Mouse (Mus musculus) C2C12 (cell line): ENCODE measurements around the gene Foxc2.

Source experiments
- CEBPB ChIP-seq: IDR thresholded peaks from one replicate; pipeline ENCODE4 v1.6.1; 2011; ENCODE audit warnings: low read depth, mild to moderate bottlenecking, control low read depth, moderate library complexity
- CTCF ChIP-seq: IDR thresholded peaks from one replicate; pipeline ENCODE4 v1.5.1; 2011; ENCODE audit not compliant: control insufficient read depth, insufficient read depth, insufficient read length
- FOSL1 ChIP-seq: IDR thresholded peaks from one replicate; pipeline ENCODE4 v1.8.0; 2011; ENCODE audit warnings: mild to moderate bottlenecking, low read length; ENCODE audit not compliant: poor library complexity, insufficient read depth, severe bottlenecking
- MAX ChIP-seq: IDR thresholded peaks from one replicate; pipeline ENCODE4 v1.6.1; 2011; ENCODE audit warnings: mild to moderate bottlenecking, control low read depth
- MYOG ChIP-seq: IDR thresholded peaks from one replicate; pipeline ENCODE4 v1.6.1; 2011; ENCODE audit not compliant: control insufficient read depth, insufficient read length; ENCODE audit errors: extremely low read depth
- USF1 ChIP-seq: IDR thresholded peaks from one replicate; pipeline ENCODE4 v1.6.1; 2011; ENCODE audit warnings: low read depth, mild to moderate bottlenecking, control low read depth, moderate library complexity

GRCm38 (mm10) chr8:121079201-121079600, 36.8 kb upstream of the Foxc2 start:
- TF ChIP-seq CTCF, result no peak
- no peak for TF ChIP-seq USF1
- no peak for TF ChIP-seq MAX
- no peak for TF ChIP-seq CEBPB
- TF ChIP-seq MYOG, result no peak
- no peak for TF ChIP-seq FOSL1
